Mouse (Mus musculus): ENCODE measurements at regions not wholly inside any gene's neighbourhood (a gene's known extent, or its start where the extent isn't known, plus 50 kb on each side); places are given as distances from the start of the nearest gene placed in this dataset.

GRCm38 (mm10) chr3:41476516-41476915, 79.0 kb upstream of the Jade1 start:
- DNase-seq (ENCODE audit: low spot score in 2 of 2), result no peak

GRCm38 (mm10) chr3:41472586-41472985, 82.9 kb upstream of the Jade1 start:
- DNase-seq (ENCODE audit: low spot score in 2 of 2), result no peak

- no peak for DNase-seq (ENCODE audit: low spot score in 2 of 2)
These were observed 86.4 kb upstream of the Jade1 start for GRCm38 (mm10) chr3:41469106-41469505.

GRCm38 (mm10) chr3:41467857-41468256, 87.7 kb upstream of the Jade1 start:
- DNase-seq (ENCODE audit: low spot score in 2 of 2), result no peak

GRCm38 (mm10) chr3:41465893-41466292, 89.6 kb upstream of the Jade1 start:
- DNase-seq (ENCODE audit: low spot score in 2 of 2), result no peak

GRCm38 (mm10) chr3:41462953-41463644, 92.4 kb upstream of the Jade1 start:
- DNase-seq (ENCODE audit: low spot score in 2 of 2), result peak in 1 of 2 experiments; percentile 17

- DNase-seq (ENCODE audit: low spot score in 2 of 2), result no peak
These were observed 95.4 kb upstream of the Jade1 start for GRCm38 (mm10) chr3:41460131-41460530.

GRCm38 (mm10) chr3:41458156-41458555, 97.4 kb upstream of the Jade1 start:
- no peak for DNase-seq (ENCODE audit: low spot score in 2 of 2)

GRCm38 (mm10) chr3:41453525-41453924, 102.0 kb upstream of the Jade1 start:
- no peak for DNase-seq (ENCODE audit: low spot score in 2 of 2)

- DNase-seq (ENCODE audit: low spot score in 2 of 2), result no peak
These were observed 102.8 kb upstream of the Jade1 start for GRCm38 (mm10) chr3:41452716-41453090.

GRCm38 (mm10) chr3:41452020-41452715, 103.4 kb upstream of the Jade1 start:
- DNase-seq (ENCODE audit: low spot score in 2 of 2), result no peak

GRCm38 (mm10) chr3:41450696-41451095, 104.8 kb upstream of the Jade1 start:
- DNase-seq (ENCODE audit: low spot score in 2 of 2), result no peak

- DNase-seq (ENCODE audit: low spot score in 2 of 2), result no peak
These were observed 111.2 kb upstream of the Jade1 start for GRCm38 (mm10) chr3:41444243-41444753.

- no peak for DNase-seq (ENCODE audit: low spot score in 2 of 2)
These were observed 119.3 kb upstream of the Jade1 start for GRCm38 (mm10) chr3:41436238-41436637.

GRCm38 (mm10) chr3:41433106-41433505, 122.4 kb upstream of the Jade1 start:
- no peak for DNase-seq (ENCODE audit: low spot score in 2 of 2)

GRCm38 (mm10) chr3:41432376-41432775, 123.2 kb upstream of the Jade1 start:
- DNase-seq (ENCODE audit: low spot score in 2 of 2), result no peak

- DNase-seq (ENCODE audit: low spot score in 2 of 2), result no peak
These were observed 125.3 kb upstream of the Jade1 start for GRCm38 (mm10) chr3:41430191-41430590.

- no peak for DNase-seq (ENCODE audit: low spot score in 2 of 2)
These were observed 128.6 kb upstream of the Jade1 start for GRCm38 (mm10) chr3:41426946-41427345.

GRCm38 (mm10) chr3:41425863-41426262, 129.7 kb upstream of the Jade1 start:
- DNase-seq (ENCODE audit: low spot score in 2 of 2), result no peak

GRCm38 (mm10) chr3:41424142-41424939, 131.2 kb upstream of the Jade1 start:
- DNase-seq (ENCODE audit: low spot score in 2 of 2), result no peak

- no peak for DNase-seq (ENCODE audit: low spot score in 2 of 2)
These were observed 131.9 kb upstream of the Jade1 start for GRCm38 (mm10) chr3:41423630-41424029.

Measured in frontal cortex, postnatal 10 days (tissue).